Mouse (Mus musculus) T-helper 2 cell (primary cell): ENCODE results near the gene Slc39a11.
"Not testable (repeated sequence)": the region's sequence is repeated elsewhere in the genome, so short reads cannot be mapped to it uniquely, and the experiment has no call there.

Experiments
- in situ Hi-C: fragments of 300-600 bp; cut with MboI, MseI; formaldehyde crosslinking; loops from one replicate; pipeline ENCODE4 v1.15.1; 2025; ENCODE audit warnings: high pct_unique_total_duplicates

Slc39a11 gene

DNA sequence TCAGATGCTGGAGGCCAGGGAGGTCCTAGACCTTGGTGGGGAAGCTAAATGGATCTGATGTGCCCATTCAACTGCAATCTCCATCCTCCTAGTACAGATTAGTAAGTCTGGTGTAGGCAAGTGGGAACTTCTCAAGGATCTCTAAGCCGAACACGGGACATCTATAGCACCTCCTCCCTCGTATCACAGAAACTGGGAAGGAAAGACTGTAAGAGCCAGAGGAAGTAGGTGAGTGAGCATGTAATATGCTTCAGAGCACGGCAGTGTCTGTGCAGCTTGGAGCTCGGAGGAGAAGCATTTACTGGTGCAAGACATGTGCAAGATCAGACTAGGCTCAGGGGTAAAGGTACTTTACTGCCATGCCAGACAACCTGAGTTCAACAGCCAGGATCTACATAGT lies 19.0 kb upstream of the Slc39a11 start:
- in situ Hi-C loops = no loop called here

GRCm38 (mm10) chr11:113667704-113668103 lies 17.8 kb upstream of the Slc39a11 start:
- in situ Hi-C loops = no loop called here

DNA sequence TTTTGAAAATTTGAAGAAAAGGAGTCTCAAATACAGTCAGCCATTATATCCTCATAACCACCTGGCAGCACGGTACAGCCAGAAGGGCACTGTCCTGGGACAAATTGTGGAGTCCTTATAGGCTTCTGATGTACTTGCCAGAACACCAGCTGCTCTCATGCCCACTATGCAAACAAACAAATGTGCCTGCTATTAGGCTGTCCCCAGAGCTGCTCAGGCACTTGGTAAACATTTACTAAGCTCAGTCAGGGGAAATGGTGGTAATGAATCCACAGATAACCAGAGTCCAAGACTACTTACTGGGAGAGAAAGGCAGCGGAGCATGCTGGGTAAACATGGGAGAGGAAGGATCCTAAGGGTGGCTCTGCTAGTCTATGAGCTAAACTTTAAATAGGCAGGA lies 17.2 kb upstream of the Slc39a11 start:
- in situ Hi-C loops = no loop called here

- in situ Hi-C loops = no loop called here
These were observed 16.8 kb upstream of the Slc39a11 start for GRCm38 (mm10) chr11:113666648-113667047.

DNA sequence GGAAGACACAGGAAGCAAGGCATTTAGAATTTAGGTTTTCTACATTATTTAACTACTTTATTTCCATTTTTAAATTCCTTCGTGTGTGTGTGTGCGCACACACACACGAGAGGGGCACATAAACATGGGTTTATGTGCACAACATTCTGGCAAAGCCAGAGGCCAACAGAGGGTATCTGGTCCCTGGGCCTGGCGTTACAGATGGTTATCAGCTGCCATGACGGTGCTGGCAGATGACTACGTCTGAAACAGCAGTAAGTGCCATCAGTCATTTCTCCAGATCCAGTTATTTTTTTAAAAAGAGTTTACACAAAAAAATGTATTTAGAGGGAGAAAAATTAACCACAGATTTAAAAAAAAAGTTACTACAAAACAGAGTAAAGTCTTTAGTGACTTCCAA lies 16.3 kb upstream of the Slc39a11 start:
- in situ Hi-C loops = no loop called here

- in situ Hi-C loops = no loop called here
These were observed 14.4 kb upstream of the Slc39a11 start for GRCm38 (mm10) chr11:113664279-113664678.

- in situ Hi-C loops = no loop called here
These were observed 12.0 kb upstream of the Slc39a11 start for GRCm38 (mm10) chr11:113661835-113662351.

GRCm38 (mm10) chr11:113660940-113661339 lies 11.1 kb upstream of the Slc39a11 start:
- in situ Hi-C loops = no loop called here

GRCm38 (mm10) chr11:113660213-113660612 lies 10.3 kb upstream of the Slc39a11 start:
- in situ Hi-C loops = not testable (repeated sequence)

DNA sequence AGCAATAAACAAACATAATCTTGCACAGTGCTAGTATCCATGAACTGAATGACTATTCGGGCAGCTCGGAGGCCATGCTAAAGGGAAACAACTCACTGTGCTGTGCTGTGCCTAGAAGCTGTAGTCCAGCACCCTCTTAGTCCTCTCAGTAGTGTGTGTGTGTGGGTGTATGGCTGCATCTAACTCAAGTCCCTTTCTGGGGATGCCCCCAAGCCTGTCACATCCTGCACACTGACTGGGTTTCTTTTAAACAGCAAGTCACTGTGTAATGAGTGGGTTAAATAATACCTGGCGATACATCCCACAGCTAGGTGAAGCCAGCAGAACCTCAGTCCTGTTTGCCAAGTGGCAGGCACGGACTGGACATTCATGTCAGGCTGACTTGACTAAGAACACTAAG lies 8.9 kb upstream of the Slc39a11 start:
- in situ Hi-C loops = no loop called here

DNA sequence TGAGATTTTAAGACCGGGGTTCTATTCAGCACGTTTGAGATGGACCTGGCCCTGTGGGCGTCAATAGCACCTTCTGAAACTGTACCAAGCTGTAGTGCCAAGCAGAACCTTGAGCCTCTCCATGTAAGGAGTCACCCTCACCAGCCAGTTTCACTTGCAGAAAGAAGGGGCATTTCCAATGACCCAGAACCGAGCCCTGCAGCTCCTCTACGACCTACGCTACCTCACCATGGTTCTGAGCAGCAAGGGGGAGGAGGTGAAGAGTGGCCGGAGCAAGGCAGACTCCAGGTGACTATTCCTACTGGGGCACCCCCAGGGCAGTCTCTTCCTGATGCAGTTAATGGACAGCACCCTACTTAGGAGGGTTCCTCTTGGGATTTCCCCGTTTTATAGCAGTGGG lies 8.4 kb upstream of the Slc39a11 start:
- in situ Hi-C loops = no loop called here

- in situ Hi-C loops = no loop called here
These were observed 7.3 kb upstream of the Slc39a11 start for GRCm38 (mm10) chr11:113657221-113657620.

GRCm38 (mm10) chr11:113656511-113656932 lies 6.6 kb upstream of the Slc39a11 start:
- in situ Hi-C loops = no loop called here

GRCm38 (mm10) chr11:113654561-113655270 lies 4.8 kb upstream of the Slc39a11 start:
- in situ Hi-C loops = no loop called here

DNA sequence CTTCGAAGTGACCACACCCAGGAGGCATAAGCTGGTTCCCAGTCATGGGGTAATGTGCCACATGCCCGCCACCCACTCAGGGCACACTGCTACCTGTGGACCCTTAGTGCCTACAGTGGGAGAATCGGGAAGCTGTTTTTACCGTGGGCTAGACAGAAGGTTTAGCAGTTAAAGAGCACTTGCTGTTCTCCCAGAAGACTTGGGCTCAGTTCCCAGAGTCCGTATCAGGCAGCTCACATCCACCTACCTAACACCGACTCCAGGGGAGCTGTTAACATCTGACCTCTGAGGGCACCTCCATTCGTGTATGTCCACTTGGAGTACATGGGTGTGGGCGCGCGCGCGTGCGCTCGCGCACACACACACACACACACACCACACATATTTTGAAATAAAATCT lies 4.2 kb upstream of the Slc39a11 start:
- in situ Hi-C loops = no loop called here

DNA sequence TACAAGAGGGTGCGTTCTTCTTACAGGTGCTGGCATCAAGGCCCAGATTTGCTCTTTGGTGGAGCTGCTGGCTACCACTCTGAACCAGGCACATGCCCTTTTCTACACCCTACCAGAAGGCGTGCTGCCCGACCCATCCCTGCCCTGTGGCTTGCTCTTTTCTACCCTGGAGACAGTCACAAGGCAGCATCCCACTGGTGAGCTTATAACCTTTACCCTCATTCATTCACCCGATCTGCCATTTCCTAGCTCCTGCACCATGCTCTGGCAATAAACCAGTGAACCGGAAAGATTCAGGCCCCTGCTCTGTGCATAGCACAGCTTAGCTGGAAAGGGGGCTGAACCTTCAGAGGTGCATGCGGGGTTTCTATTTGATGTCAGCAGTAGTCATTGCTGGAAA lies 2.6 kb upstream of the Slc39a11 start:
- in situ Hi-C loops = no loop called here

GRCm38 (mm10) chr11:113651907-113652273 lies 2.0 kb upstream of the Slc39a11 start:
- in situ Hi-C loops = no loop called here

GRCm38 (mm10) chr11:113651206-113651906 lies 1.5 kb upstream of the Slc39a11 start:
- in situ Hi-C loops = no loop called here

- in situ Hi-C loops = loop anchor here (5.0 kb wide), 1 partner anchor 93 kb away; no protein-coding TSS in a partner anchor
These were observed 1.1 kb downstream of the Slc39a11 start, which contains the start of gene Cog1 for GRCm38 (mm10) chr11:113648690-113649352. Gene Cog1, plus strand, starts transcription at chr11:113649169.

DNA sequence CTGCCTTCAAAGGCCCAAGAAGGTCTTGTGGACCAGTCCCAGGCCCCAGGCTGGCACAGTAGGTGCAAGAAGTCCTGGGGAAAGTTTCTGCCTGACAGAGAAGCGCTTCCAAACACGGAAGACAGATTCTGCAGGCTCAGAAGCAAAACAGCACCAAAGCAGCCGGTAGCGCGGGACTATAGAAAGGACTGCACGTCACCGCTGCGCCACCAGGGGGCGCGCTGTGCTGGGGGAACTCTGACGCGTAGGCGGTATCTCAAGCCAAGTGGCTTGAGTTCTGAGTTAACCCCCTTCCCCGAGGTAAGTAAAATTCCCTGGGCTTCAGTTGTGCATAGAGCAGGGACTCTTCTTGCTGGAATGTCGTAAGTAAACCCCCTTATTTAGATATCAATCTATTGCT lies 1.7 kb downstream of the Slc39a11 start:
- in situ Hi-C loops = loop anchor here (5.0 kb wide), 1 partner anchor 94 kb away; no protein-coding TSS in a partner anchor

- in situ Hi-C loops = loop anchor here (5.0 kb wide), 1 partner anchor 97 kb away; no protein-coding TSS in a partner anchor
These were observed 4.7 kb downstream of the Slc39a11 start for GRCm38 (mm10) chr11:113645181-113645580.

GRCm38 (mm10) chr11:113638680-113639079 lies 11.2 kb downstream of the Slc39a11 start:
- in situ Hi-C loops = no loop called here
